Mouse (Mus musculus) midbrain, embryonic 11.5 days (tissue): ENCODE results near the gene Gm45521. TPM values are rescaled to one million over a fixed set of nuclear protein-coding genes. Genes with fewer than 3 reads are reported as not detected.

Experiments used
- ATAC-seq: fragments of 200-750 bp; cut with Nextera tagmentation; 2 replicates; pipeline ENCODE4 v1.8.0; 2017; ENCODE audit warnings: moderate TSS enrichment, moderate library complexity; ENCODE audit not compliant: low FRiP score
- DNase-seq: peaks from one replicate; pipeline ENCODE4 v3.0.0; 2015; ENCODE audit warnings: low spot score; ENCODE audit errors: missing footprints
- H3K27ac ChIP-seq: fragments of 300-500 bp; sonication (generic); 2 replicates; pipeline ENCODE4 v1.5.1; 2014; ENCODE audit warnings: low read depth, low read length
- H3K27me3 ChIP-seq: fragments of 300-500 bp; sonication (generic); 2 replicates; pipeline ENCODE4 v1.6.1; 2014; ENCODE audit warnings: mild to moderate bottlenecking, low read length, moderate library complexity, mixed read lengths; ENCODE audit not compliant: control insufficient read depth, insufficient read depth
- H3K36me3 ChIP-seq: fragments of 300-500 bp; sonication (generic); 2 replicates; pipeline ENCODE4 v1.6.1; 2014; ENCODE audit warnings: mild to moderate bottlenecking, low read length, moderate library complexity, mixed read lengths; ENCODE audit not compliant: control insufficient read depth, insufficient read depth
- H3K4me1 ChIP-seq: fragments of 300-500 bp; sonication (generic); 2 replicates; pipeline ENCODE4 v1.6.1; 2014; ENCODE audit warnings: low read length; ENCODE audit not compliant: control insufficient read depth, insufficient read depth
- H3K4me2 ChIP-seq: fragments of 300-500 bp; sonication (generic); 2 replicates; pipeline ENCODE4 v1.6.1; 2014; ENCODE audit warnings: mild to moderate bottlenecking, moderate library complexity
- H3K4me3 ChIP-seq: fragments of 300-500 bp; sonication (generic); 2 replicates; pipeline ENCODE4 v1.5.1; 2014; ENCODE audit warnings: low read depth, low read length
- H3K9ac ChIP-seq: fragments of 300-500 bp; sonication (generic); 2 replicates; pipeline ENCODE4 v1.6.1; 2014; ENCODE audit warnings: low read length
- H3K9me3 ChIP-seq: fragments of 300-500 bp; sonication (generic); 2 replicates; pipeline ENCODE4 v1.6.1; 2016; ENCODE audit warnings: low read length; ENCODE audit not compliant: control insufficient read depth
- WGBS: fragments of 180-500 bp; shearing (Covaris S2); extraction: QIAGEN DNeasy Blood & Tissue Kit; methylation state at CpG from one replicate; pipeline ENCODE4 v1.1.7; 2014; 5-methylcytosine and 5-hydroxymethylcytosine counted together
- polyA plus RNA-seq: library from polyadenylated mRNA; unstranded; fragments of >200 nt; fragmentation: Nextera tagmentation; extraction: Ambion mirVana; gene quantifications from 2 replicates; pipeline ENCODE4 v1.2.1, GENCODE M21; 2014

Gm45521 gene
- polyA plus RNA-seq, 1 experiment from 2014 or later, result 0.36 TPM

GRCm38 (mm10) chr14:7962626-7963025 is 5.5 kb downstream of the Gm45521 start:
- 84% methylated on average over 2 of the region's 2 CpGs for WGBS

GRCm38 (mm10) chr14:7963160-7963559 is 6.1 kb downstream of the Gm45521 start:
- WGBS, result 64% methylated on average over 7 of the region's 7 CpGs
- H3K9ac ChIP-seq, result no peak overlapping the region
- no peak overlapping the region for H3K4me3 ChIP-seq
- ATAC-seq (no peak), DNase-seq (no peak)
- no peaks in the 10 kb centered on the region for H3K27me3 ChIP-seq
- no peaks in the 10 kb centered on the region for H3K4me1 ChIP-seq
- no peaks in the 10 kb centered on the region for H3K36me3 ChIP-seq
- no peak overlapping the region for H3K4me2 ChIP-seq
- no peak overlapping the region for H3K27ac ChIP-seq
- H3K9me3 ChIP-seq, result no peaks in the 10 kb centered on the region

More at GRCm38 (mm10) chr14:7962626-7963025, 5.5 kb downstream of the Gm45521 start:
- Histone ChIP-seq H3K36me3 (no peaks in the 10 kb centered on the region), H3K4me1 (no peaks in the 10 kb centered on the region), H3K4me2 (no peak overlapping the region), H3K4me3 (no peak overlapping the region), H3K27me3 (no peaks in the 10 kb centered on the region), H3K9me3 (no peaks in the 10 kb centered on the region), H3K27ac (no peak overlapping the region), H3K9ac (no peak overlapping the region)
- ATAC-seq (no peak), DNase-seq (no peak)

GRCm38 (mm10) chr14:7964219-7964889 is 7.3 kb downstream of the Gm45521 start:
- ATAC-seq (peak; percentile 64), DNase-seq (peak; percentile 98)
- Histone ChIP-seq H3K4me1 (no peaks in the 10 kb centered on the region), H3K9me3 (no peaks in the 10 kb centered on the region), H3K4me2 (no peak overlapping the region), H3K36me3 (no peaks in the 10 kb centered on the region), H3K27me3 (no peaks in the 10 kb centered on the region), H3K27ac (no peak overlapping the region), H3K9ac (no peak overlapping the region), H3K4me3 (no peak overlapping the region)
- WGBS, result 55% methylated on average over 11 of the region's 11 CpGs

- DNase-seq, result no peak
- H3K27ac ChIP-seq, result no peak overlapping the region
- H3K4me2 ChIP-seq, result no peak overlapping the region
- WGBS, result 65% methylated on average over 10 of the region's 10 CpGs
- H3K9ac ChIP-seq, result no peak overlapping the region
- no peaks in the 10 kb centered on the region for H3K4me1 ChIP-seq
- no peaks in the 10 kb centered on the region for H3K36me3 ChIP-seq
- H3K27me3 ChIP-seq, result no peaks in the 10 kb centered on the region
- H3K9me3 ChIP-seq, result no peaks in the 10 kb centered on the region
- no peak for ATAC-seq
- H3K4me3 ChIP-seq, result no peak overlapping the region
Measured at GRCm38 (mm10) chr14:7971889-7972493, 14.9 kb downstream of the Gm45521 start.

GRCm38 (mm10) chr14:7974643-7975042 is 17.6 kb downstream of the Gm45521 start:
- H3K36me3 ChIP-seq, result no peaks in the 10 kb centered on the region
- no peak for ATAC-seq
- H3K4me3 ChIP-seq, result no peak overlapping the region
- DNase-seq, result no peak
- H3K4me2 ChIP-seq, result no peak overlapping the region
- no peaks in the 10 kb centered on the region for H3K9me3 ChIP-seq
- H3K27ac ChIP-seq, result no peak overlapping the region
- 87% methylated on average over 1 of the region's 1 CpGs for WGBS
- no peaks in the 10 kb centered on the region for H3K27me3 ChIP-seq
- H3K4me1 ChIP-seq, result no peaks in the 10 kb centered on the region
- no peak overlapping the region for H3K9ac ChIP-seq

- 86% methylated on average over 6 of the region's 6 CpGs for WGBS
- no peak for ATAC-seq
- Histone ChIP-seq H3K4me3 (no peak overlapping the region), H3K27ac (no peak overlapping the region), H3K27me3 (no peaks in the 10 kb centered on the region), H3K9me3 (no peaks in the 10 kb centered on the region), H3K4me1 (no peaks in the 10 kb centered on the region), H3K36me3 (no peaks in the 10 kb centered on the region), H3K4me2 (no peak overlapping the region), H3K9ac (no peak overlapping the region)
- DNase-seq, result no peak
Measured at GRCm38 (mm10) chr14:7975177-7975576, 18.1 kb downstream of the Gm45521 start.

- no peaks in the 10 kb centered on the region for H3K9me3 ChIP-seq
- H3K4me2 ChIP-seq, result no peak overlapping the region
- no peaks in the 10 kb centered on the region for H3K4me1 ChIP-seq
- ATAC-seq, result no peak
- DNase-seq, result no peak
- no peak overlapping the region for H3K9ac ChIP-seq
- H3K27ac ChIP-seq, result no peak overlapping the region
- 95% methylated on average over 1 of the region's 1 CpGs for WGBS
- H3K4me3 ChIP-seq, result no peak overlapping the region
- H3K27me3 ChIP-seq, result no peaks in the 10 kb centered on the region
- no peaks in the 10 kb centered on the region for H3K36me3 ChIP-seq
Measured at GRCm38 (mm10) chr14:7977471-7977870, 20.4 kb downstream of the Gm45521 start.

GRCm38 (mm10) chr14:7978183-7978582 is 21.1 kb downstream of the Gm45521 start:
- 81% methylated on average over 1 of the region's 1 CpGs for WGBS
- no peak overlapping the region for H3K27ac ChIP-seq

GRCm38 (mm10) chr14:7981226-7981625 is 24.1 kb downstream of the Gm45521 start:
- DNase-seq (no peak), ATAC-seq (no peak)
- Histone ChIP-seq H3K4me3 (no peak overlapping the region), H3K27ac (no peak overlapping the region), H3K36me3 (no peaks in the 10 kb centered on the region), H3K4me2 (no peak overlapping the region), H3K9ac (no peak overlapping the region), H3K4me1 (no peaks in the 10 kb centered on the region), H3K27me3 (no peaks in the 10 kb centered on the region), H3K9me3 (no peaks in the 10 kb centered on the region)
- 96% methylated on average over 1 of the region's 1 CpGs for WGBS

More at GRCm38 (mm10) chr14:7978183-7978582, 21.1 kb downstream of the Gm45521 start:
- no peak for DNase-seq
- Histone ChIP-seq H3K9ac (no peak overlapping the region), H3K27me3 (no peaks in the 10 kb centered on the region), H3K4me1 (no peaks in the 10 kb centered on the region), H3K4me2 (no peak overlapping the region), H3K4me3 (no peak overlapping the region), H3K9me3 (no peaks in the 10 kb centered on the region), H3K36me3 (no peaks in the 10 kb centered on the region)
- ATAC-seq, result no peak
